Mouse (Mus musculus): Measurements from ENCODE around the gene Izumo4. TPM values are rescaled to one million over a fixed set of nuclear protein-coding genes. Genes with fewer than 3 reads are reported as not detected.

Izumo4 gene
- total RNA-seq, 4 experiments from 2014 or later = 44.2 to 67.8 (median 57.0) TPM

DNA sequence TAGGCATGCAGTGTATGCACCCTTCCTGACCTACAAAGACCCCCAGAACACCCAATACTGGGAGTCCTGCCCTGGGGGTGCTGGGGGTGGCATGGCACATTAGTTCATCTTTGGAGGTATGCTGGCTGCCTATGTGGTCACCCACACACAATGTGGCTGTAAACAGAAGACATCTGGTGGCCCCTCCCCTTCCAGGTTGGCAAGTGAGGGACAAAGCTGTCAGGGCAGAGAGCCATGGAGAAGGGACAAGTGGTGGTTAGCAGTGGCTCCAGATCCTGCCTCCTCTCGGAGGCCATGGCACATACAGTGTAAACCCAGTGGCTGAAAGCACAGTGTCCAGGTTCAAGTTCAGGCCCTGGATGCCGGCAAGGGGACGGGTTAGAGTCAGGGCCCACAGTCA is 15.4 kb upstream of the Izumo4 start:
- DNase-seq (ENCODE audit: low spot score in 2 of 2) = no peak

GRCm38 (mm10) chr10:80687850-80688249 is 14.1 kb upstream of the Izumo4 start:
- no peak for DNase-seq (ENCODE audit: low spot score in 2 of 2)

DNA sequence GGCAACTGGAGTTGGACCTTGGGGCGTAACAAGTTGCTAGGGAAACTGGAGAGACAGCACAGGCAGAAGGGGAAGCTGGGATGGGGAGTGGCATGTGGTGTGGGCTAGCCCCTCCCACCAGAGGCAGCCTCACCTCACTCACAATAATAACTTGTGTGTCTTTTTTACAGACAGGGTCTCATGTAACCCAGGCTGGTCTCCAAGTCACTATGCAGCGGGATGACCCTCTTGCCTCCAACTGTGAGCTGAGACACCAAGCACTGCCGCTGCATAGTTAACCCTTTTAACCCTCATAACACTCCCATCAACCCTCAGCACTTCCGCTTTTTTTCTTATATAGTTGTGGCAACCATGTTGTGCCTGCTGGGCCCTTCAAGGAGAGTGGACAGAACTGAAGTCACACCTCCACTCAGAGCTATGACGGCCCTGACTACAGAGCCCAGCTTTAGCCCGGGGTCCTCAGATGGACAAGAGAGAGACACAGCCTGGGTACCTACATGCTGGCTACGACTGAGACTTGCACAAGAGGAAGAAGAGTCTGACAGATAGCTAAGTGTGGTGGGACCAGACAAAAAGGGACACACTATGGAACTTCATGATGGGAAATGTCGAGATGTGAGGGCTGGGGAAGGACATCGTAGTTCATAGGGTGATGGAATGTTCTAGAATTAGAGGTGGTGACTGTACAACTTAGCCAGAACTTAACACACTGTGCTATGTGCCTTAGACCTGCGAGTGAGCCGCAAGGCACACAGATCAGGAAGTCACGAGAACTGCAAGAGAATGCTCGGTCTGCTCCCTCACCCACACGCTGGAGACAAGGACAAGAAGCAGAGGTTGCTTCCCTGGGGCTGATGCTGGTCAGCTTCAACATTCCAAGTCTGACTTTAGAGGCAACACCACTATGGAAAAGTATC is 9.5 kb upstream of the Izumo4 start:
- no peak for DNase-seq (ENCODE audit: low spot score in 2 of 2)

GRCm38 (mm10) chr10:80693401-80694045 is 8.5 kb upstream of the Izumo4 start:
- DNase-seq (ENCODE audit: low spot score in 2 of 2) = no peak

DNA sequence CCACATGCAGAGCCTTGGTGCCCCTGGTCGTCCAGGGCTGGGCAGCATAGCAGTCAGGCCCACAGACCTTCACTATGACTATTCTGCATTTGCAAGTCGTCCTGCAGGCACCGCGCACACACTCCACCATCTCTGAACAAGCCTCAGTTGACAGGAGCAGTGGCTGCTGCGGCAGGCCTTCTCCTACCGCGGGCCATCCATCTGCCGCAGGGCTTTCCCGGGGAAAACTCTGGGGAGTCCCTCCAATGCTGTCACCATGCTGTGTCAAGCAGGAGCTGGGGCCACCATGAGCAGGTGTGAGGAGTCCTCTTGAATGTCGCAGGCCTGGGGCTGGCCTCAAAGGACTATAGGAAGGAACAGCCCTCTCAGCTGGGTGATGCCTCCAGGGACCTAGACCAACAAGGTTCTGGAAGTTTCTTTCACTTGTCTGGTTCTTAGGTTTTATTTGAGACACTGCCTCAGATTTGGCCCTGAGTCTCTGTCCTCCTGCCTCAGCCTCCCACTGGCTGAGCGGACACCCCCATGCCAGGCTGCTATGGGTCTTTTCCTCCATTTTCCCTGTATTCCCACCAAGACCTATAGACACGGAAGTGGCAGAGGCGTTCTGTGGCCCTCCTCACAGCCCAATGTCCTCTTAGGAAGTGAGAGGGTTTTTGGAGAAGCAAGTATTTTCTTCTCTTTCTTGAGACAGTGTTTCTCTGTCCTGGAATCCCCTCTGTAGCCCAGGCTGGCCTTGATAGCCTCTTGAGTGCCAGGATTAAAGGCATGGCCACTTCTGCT is 7.6 kb upstream of the Izumo4 start:
- no peak for DNase-seq (ENCODE audit: low spot score in 2 of 2)

DNA sequence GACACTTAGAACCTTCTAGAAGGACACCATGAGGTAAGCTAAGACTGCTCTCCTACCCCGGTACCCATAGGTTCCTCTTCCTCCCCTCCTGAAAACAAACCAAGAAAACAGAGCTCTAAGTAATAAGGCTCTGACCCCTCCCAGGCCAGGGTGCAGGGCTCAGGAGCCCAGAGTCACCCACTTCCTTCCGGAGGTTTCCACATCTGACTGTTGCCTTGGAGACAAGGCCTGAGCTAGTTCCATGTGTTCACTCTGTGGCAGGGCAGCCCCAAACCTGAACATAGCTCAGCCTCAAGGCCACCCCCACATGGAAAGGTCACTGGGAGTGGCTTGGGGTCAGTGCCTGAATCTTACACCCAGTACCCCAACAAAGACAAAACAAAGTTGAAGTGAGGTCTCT is 6.8 kb upstream of the Izumo4 start:
- DNase-seq (ENCODE audit: low spot score in 2 of 2) = no peak

GRCm38 (mm10) chr10:80695801-80696501 is 6.0 kb upstream of the Izumo4 start:
- no peak for DNase-seq (ENCODE audit: low spot score in 2 of 2)

DNA sequence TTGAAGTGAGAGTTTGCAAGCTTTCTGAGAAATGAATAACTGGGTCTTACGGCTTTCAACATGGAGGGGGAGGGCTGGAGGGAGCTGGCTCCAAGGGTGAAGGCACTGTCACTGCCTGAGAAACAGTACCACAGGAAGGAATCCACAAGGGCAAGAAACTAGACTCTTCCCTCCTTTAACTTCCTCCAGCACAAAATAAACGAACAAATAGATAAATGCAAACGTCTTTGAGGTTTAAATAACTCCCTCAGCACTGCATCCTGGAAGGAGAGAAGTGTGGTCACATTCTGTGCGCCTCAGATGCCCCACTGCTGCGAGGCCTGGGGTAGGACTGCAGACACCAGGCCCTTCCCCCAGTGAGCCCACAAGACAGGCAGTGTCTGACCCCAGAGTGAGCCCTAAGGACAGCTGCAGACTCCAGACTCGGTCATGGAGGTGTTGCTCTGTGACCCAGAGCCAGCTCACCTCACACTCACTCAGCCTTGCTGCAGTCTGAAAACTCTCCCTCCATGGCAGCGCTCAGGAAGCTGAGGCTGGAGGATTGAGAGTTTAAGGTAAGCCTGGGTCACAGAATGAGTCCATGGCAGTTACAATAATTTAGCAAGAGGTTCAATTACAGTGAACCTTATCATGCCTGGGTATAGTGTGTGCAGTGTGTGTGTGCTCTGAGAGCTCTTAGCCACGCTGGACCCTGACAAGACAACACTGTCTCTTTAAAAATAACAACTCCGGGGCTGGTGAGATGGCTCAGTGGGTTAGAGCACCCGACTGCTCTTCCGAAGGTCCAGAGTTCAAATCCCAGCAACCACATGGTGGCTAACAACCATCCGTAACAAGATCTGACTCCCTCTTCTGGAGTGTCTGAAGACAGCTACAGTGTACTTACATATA is 5.2 kb upstream of the Izumo4 start:
- DNase-seq (ENCODE audit: low spot score in 2 of 2) = no peak

- no peak for DNase-seq (ENCODE audit: low spot score in 2 of 2)
Measured at GRCm38 (mm10) chr10:80697393-80697787, 4.6 kb upstream of the Izumo4 start.

DNA sequence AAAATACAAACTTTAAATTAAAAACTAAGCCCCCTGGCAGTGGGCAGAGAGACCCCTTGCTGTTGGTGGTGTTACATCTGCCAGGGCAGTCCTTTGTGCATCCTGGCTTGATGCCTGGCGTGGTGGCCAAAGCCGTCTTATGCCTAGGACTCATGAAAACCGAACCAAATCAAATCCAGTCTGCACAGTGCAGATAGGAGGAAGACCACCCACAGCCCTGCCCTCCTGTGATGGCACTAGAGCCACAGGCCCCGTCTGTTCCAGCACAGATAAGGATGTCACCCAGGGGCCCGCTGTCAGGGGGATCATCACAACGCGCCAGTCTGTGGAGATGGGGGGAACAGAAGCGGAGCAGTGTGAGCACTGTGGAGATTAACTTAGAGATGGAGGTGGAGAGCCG is 4.2 kb upstream of the Izumo4 start:
- no peak for DNase-seq (ENCODE audit: low spot score in 2 of 2)

DNA sequence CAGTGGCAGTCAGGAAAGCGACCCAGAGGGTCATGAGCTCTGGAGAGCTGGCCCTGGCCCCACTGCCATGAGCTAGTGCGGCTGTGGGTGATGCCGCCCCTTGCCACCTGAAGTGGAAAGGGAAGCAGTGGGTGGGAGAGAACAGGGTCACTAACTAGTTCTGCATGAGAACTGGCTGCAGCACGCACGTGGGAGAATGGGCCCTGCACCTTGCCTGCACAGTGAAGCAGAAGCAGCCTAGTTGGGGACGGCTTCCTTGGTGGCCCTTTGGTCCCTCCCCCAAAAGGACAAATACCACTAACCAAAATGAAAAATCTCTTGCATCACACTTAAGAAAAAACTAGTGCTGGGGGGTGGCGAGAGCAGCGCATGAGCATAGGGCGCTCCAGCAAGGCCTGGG is 3.4 kb upstream of the Izumo4 start:
- no peak for DNase-seq (ENCODE audit: low spot score in 2 of 2)

- no peak for DNase-seq (ENCODE audit: low spot score in 2 of 2)
Measured at GRCm38 (mm10) chr10:80700038-80700504, 1.9 kb upstream of the Izumo4 start.

DNA sequence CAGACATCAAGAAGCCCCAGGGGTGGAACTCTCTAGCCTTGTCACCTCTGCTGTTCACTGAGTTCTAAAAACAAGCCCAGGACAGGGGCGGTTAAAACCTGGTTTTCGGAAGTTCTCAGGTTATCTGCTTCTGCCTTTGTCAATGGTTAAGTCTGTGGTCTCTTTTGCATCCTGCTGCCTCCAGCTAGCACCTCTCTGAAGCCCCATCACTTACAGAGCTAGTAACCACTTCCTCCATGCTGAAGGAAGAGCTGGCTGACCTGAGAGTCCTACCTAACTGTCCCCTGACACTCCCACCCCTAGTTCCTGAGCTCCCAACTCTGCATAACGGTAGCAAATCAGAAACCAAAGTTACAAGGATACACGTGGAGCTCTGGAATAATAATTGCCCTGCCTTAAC is 1.3 kb upstream of the Izumo4 start:
- DNase-seq (ENCODE audit: low spot score in 2 of 2) = no peak

- DNase-seq (ENCODE audit: low spot score in 2 of 2) = peak; percentile 87 to 96
Measured at GRCm38 (mm10) chr10:80702536-80703390, 779 bp downstream of the Izumo4 start.

DNA sequence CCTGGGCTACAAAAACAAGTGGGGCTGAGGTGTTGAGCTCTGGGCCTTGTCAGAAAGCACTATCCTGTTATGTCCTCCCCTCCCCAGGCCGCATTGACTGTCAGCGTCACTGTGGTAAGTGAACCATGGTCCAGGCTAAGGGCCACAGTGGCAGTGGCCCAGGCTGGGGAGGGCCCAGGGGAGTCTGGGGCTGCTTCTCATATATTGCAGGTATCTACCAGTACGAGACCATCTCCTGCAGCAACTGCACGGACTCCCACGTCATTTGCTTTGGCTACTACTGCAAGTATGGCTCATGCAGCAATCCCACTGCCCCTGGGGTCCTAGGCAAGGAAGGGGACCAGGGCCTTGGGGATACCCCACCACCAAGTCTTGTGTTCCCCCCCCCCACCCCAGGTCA is 1.7 kb downstream of the Izumo4 start:
- no peak for DNase-seq (ENCODE audit: low spot score in 2 of 2)

GRCm38 (mm10) chr10:80704418-80704817 is 2.4 kb downstream of the Izumo4 start:
- DNase-seq (ENCODE audit: low spot score in 2 of 2) = no peak

DNA sequence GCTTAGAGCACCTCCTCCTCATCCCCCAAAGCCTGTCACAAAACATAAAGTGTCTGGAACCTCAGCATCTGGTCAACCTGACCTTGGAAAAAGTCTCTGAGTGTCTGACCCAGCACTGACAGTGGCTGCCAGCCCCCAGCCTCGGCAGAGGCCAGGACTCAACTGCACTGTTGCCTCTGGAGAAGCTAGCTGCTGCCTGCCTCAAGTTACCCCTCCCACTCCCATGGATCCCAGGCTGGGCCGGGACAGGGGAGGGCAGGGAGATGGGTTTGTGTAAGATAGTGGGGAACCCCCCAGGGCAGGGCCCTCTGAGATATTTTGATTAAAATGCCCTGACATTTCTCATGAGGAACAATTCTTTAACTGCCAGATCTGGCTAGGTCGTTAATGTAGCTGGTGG is 3.0 kb downstream of the Izumo4 start:
- DNase-seq (ENCODE audit: low spot score in 2 of 2) = no peak

DNA sequence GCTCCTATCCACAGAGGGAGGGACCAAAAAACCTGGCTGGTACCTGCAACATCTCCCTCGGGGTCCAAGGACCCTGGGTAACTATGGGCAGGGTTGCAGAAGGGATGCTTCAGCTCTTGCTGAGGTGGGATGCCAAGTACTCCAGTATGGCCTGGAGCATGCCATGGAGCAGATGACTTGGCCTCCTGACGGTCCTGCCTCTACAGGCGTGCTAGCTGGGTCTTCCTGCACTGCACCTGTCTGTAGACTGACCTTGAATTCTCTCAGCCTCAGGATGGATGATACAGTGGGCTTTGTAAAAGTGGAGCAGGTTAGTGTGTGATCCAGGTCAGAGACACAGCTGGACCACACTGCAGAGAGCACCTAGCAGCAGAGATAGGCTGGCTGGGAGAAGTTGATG is 3.5 kb downstream of the Izumo4 start:
- DNase-seq (ENCODE audit: low spot score in 2 of 2) = no peak

GRCm38 (mm10) chr10:80710834-80711233 is 8.8 kb downstream of the Izumo4 start:
- no peak for DNase-seq (ENCODE audit: low spot score in 2 of 2)

Data from left cerebral cortex, adult 8-10 months (tissue).